Mouse (Mus musculus) spleen, adult 12 weeks (tissue): ENCODE results near the gene Hoxa5.

ENCODE experiments used
- DNase-seq: peaks from one replicate; pipeline ENCODE4 v3.0.0; 2022; ENCODE audit warnings: low spot score

Hoxa5 gene

GRCm38 (mm10) chr6:52214271-52214670 is 9.9 kb upstream of the Hoxa5 start:
- DNase-seq = no peak

DNA sequence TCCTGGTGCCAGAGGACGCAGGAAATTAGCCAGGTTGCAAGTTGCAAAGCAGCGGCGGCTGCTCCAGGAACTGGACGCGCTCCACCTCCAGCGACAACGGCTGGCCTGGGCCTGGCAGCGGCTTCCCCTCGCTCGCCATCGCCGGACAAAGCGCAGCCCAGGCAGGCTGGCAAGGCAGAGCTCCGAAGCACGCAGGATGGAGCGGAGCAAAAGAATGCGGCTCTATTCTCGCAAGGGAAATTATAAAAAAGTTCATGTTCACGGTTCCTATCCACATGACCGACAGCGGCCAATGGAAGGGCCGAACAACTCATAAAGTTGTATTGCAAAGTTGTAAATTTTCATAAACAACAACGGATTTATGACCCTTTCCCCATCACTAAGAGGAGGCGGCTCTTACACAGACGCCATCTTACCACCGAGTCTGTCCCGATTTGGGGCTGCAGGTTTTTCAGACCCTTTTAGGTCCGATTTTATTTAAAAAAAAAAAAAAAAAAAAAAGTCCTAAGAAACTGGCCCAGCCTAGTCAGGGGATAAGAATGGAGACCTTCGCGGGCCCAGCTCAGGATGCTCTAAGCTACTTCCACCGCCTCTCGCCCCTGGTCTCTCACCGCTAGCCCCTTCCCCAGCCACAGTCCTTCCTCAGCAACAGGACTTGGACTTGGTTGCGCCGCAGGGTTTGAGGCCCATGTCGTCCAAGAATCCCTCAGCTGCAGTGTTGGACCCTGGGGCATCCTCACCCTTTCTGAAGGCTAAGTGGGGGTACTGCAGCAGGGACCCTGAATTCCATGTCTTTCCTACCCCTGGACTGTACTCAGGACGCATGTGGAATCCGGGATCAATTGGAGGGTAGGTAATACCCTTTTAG is 9.0 kb upstream of the Hoxa5 start, which contains the start of the genes Hoxa3 and Gm28308:
Gene Hoxa3 (minus strand): TSS at position 218 of the 868 bp plus-strand sequence.
Gene Gm28308 (minus strand): TSS at position 221 of the 868 bp plus-strand sequence.
- no peak for DNase-seq

- no peak for DNase-seq
These were observed 8.2 kb upstream of the Hoxa5 start for GRCm38 (mm10) chr6:52212556-52213118.

DNA sequence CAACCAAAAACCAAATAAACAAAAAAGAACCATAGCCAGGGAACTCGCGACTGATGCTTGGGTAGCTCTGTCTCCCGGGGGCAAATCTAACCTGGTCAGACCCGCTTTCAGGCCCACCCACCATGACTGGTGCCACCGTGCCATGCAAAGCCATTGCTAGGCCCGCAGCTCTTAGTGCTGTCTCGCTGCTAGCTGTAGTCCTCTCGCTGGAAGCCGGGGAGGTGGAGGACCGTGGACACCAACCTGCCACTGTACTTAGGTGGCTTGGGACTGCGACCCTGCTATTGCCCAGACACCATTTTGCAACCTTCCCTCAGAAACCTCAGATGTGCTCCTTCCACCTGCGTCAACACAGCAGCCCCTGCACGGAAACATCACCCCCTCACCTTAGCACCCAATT is 7.6 kb upstream of the Hoxa5 start:
- DNase-seq = no peak

DNA sequence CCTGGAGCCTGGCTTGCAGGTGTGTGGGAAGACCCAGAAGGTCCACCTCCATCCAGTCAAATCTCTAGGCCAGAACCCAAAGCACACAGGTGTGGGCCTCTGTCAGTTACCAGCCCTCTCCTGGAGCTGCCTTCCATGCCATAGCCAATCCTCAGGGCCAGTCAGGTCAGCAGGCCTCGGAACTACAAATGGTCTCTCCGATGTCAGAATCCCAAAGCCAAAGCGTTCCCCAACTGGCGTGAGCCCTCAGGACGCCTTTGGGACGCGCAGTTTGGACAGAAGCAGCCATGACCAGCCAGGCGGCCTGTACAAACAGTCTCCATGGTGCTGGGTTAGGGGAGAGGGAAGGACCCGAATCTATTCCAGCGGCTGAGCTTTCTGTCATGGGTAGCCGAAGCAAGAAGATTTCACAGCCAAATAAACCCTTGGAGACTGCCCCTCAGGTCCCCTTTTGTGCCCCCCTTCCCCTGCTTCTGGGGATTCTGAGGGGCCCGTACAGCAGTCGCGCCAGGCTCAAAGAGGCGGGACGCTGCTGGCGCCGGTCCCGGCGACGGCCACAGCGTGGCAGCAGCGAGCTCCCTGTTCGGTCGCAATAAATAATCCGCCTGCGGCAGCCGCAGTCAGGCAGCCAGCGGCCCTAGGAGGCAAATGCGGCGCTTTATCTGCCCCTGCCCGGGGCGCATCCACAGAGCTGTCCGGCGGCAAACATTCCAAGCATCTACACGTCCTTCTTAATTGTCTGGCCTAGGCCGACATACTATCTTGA is 7.0 kb upstream of the Hoxa5 start:
- DNase-seq = peak; percentile 50

GRCm38 (mm10) chr6:52209685-52210046 is 5.3 kb upstream of the Hoxa5 start:
- no peak for DNase-seq

DNA sequence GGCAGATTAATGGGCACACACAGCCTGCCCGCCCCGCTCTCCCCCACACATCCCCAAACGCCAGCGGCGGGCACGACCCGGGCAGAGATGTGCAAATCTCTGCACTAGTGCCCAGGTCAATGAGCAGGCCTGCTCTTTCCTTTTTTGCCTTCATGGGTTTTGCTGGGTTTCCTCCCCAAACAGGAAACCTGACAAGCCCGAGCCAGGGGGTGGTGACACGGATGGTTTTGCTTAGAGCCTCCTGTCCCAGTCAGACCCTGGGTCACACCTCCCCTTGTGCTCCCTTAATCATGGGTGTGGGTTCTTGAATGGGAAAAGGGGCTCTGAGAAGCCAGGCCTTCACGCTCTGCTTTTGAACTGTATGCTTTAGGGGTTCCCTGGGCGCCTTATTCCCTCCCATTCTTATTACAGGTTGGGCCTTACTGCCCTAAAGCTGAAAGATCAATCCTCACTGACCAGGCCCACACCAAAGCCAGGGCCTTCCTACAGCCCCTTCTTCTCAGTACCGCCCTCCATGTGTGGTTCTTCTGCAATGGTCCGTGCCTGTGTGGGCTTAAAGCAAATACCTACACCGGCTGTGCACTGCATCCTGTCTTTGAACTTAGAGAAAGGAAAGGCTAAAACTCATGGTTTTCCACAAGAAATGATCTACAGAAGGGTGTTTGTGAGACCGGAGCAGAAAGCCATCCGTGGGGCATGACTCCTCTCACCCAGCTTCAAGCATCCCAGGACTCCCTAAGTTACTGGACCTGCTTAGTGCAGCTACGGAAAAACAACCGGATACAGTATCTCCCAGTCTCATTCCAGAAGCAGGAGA is 4.7 kb upstream of the Hoxa5 start:
- no peak for DNase-seq

DNA sequence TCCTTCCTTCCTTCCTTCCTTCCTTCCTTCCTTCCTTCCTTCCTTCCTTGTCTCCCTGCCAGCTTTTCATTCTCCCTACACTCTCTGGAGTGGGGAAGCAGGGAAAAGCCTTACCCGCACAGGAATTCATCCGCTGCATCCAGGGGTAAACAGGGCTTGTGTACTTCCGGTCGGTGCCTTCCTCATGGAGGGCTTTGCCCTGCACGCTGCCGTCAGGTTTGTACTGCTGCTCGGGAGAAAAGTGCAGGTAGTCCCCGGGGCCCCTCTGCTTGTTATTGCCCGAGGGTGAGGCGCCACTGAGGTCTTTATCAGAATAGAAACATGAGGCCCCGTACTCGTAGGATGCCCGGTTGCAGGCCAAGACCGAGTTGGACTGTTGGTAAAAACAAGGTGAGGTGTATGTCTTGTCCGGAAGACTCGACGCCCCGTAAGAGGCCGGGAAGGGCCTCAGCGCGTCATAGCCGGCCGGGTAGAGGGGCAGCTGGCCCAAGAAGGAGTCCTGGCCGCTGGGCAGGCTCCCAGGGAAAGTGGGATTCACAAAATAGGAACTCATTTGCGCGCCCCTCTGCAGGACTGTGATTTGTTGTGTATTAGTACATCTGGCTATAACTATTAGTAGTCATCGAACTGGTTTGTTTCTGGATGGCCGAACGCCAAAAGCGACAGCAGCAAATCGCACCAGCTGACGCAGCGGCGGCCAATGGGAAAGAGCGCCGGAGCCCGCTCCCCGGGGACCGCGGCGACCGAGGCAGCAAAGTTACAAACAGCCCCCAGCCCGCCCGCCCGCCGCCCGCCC is 3.9 kb upstream of the Hoxa5 start, which contains the start of gene Hoxa6:
Gene Hoxa6 (minus strand): TSS at position 651 of the 796 bp plus-strand sequence.
- no peak for DNase-seq

DNA sequence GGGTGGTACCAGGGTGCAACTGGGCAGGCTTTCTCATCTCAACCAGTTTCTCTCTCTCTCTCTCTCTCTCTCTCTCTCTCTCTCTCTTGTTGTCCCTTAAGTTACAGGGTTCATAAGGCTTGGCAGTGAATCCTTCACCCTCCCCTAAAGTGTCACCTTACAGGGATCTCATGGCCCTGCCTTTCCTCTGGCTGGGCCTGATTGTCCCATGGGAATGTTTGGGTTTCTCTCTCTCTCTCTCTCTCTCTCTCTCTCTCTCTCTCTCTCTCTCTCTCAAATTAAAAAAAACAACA is 3.2 kb upstream of the Hoxa5 start:
- DNase-seq = no peak

GRCm38 (mm10) chr6:52206882-52207683 is 2.7 kb upstream of the Hoxa5 start:
- DNase-seq = no peak

GRCm38 (mm10) chr6:52205638-52206621 is 1.5 kb upstream of the Hoxa5 start:
- DNase-seq = no peak

GRCm38 (mm10) chr6:52205221-52205620 is 834 bp upstream of the Hoxa5 start:
- DNase-seq = no peak

GRCm38 (mm10) chr6:52203371-52204049 is 877 bp downstream of the Hoxa5 start:
- DNase-seq = no peak

GRCm38 (mm10) chr6:52203121-52203370 is 1.3 kb downstream of the Hoxa5 start:
- DNase-seq = no peak

DNA sequence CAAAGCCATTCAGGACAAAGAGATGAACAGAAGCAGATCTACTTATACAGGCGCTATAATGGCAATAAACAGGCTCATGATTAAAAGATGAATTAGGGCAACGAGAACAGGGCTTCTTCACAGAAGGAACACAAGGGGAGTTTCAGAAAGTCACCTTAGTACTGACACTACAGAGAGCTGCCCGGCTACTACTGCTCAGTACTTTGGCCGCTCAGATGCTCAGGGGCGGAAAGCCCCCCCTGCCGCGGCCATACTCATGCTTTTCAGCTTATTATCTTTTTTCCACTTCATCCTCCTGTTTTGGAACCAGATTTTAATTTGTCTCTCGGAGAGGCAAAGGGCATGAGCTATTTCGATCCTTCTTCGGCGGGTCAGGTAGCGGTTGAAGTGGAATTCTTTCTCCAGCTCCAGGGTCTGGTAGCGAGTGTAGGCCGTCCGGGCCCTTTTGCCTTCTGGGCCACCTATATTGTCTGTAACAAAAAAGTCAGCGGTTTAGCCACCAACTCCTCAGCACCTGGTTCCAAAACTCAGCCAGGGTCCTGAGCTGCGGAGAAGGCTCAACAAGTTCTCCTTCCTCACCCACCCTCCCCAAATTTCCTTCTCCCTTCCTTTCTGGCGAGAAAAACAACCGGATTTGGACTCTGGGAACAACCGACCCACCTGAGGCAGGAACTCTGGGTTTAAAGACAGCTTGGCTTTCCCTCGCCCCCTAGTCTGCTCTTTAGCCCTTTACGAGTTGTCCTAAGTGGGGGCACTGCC is 1.8 kb downstream of the Hoxa5 start:
- no peak for DNase-seq

DNA sequence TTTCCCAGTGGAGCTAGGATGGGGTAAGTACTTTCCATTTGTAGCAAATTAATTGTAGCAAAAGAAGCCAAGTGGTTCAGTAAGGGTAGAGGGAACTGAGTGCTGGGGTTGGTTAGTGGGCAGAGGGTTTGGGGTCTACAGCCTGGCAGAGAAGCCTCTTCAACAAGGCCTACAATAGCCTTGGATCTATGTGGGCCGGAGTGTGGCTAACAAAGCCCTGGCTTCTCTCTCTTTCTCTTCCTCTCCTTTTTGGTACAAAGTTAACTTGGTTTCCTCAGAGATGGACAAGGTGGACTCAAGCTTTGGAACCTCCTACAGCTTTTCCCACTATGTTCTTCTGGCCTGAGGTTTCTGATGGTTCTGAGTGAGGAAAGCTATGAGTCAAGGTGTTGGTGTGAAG is 3.1 kb downstream of the Hoxa5 start:
- DNase-seq = no peak

DNA sequence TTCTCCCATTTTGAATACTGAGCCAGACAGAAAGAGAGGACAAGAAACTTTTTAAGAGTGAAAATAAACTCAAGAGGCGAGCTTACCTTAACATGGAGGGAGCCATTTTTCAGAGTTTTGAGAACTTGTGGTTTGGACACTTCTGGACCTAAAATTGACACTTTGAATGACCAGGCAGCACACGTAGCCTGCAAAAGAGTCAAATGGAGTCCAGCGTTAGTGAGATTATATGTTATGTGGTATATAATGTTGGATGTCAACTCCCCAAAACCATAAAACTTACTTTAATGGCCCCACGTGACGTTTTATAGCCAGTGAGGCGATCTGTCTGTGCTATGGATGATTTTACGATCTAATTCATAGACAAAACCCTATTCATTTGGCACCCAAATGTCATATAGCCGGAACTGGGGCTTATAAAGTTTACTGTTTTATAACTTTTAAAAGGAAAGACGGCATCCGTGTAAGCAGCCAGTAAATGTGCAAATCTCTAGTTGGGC is 3.6 kb downstream of the Hoxa5 start:
- no peak for DNase-seq
